Mouse (Mus musculus) liver, embryonic 14.5 days (tissue): ENCODE results near the gene Izumo1r. TPM values are rescaled to one million over a fixed set of nuclear protein-coding genes. Genes with fewer than 3 reads are reported as not detected.

Experiments
- ATAC-seq: fragments of 200-750 bp; cut with Nextera tagmentation; 2 replicates; pipeline ENCODE4 v1.8.0; 2017; ENCODE audit warnings: moderate number of reproducible peaks, mild to moderate bottlenecking, moderate library complexity; ENCODE audit not compliant: insufficient read depth
- DNase-seq, 3 experiments: peaks; one replicate each; pipeline ENCODE4 v3.0.0-alpha.2; 2012 to 2013; ENCODE audit warnings: low read depth in 3 of 3, low spot score in 3 of 3
- H3K27ac ChIP-seq: fragments of 300-500 bp; sonication (generic); 2 replicates; pipeline ENCODE4 v1.5.1; 2014; ENCODE audit warnings: moderate library complexity, mild to moderate bottlenecking, control low read depth, inconsistent platforms
- H3K27me3 ChIP-seq: fragments of 300-500 bp; sonication (generic); 2 replicates; pipeline ENCODE4 v1.6.1; 2014; ENCODE audit warnings: mild to moderate bottlenecking, low read length, moderate library complexity; ENCODE audit not compliant: control insufficient read depth, insufficient read depth
- H3K36me3 ChIP-seq: fragments of 300-500 bp; sonication (generic); replicated peaks from 2 replicates; pipeline ENCODE4 v1.6.1; 2014; ENCODE audit warnings: low read depth; ENCODE audit not compliant: control insufficient read depth, insufficient read depth
- H3K4me1 ChIP-seq, 2 experiments: fragments of 200-500 bp in 1 of 2; fragments of 300-500 bp in 1 of 2; sonication (generic) in 1 of 2; replicated peaks; 2 replicates each; pipeline ENCODE4 v1.6.1; 2012 to 2014; ENCODE audit warnings: antibody characterized with exemption in 1 of 2, inconsistent platforms in 1 of 2, low read length in 1 of 2; ENCODE audit not compliant: control insufficient read depth in 2 of 2, insufficient read depth in 2 of 2
- H3K4me2 ChIP-seq: fragments of 300-500 bp; sonication (generic); 2 replicates; pipeline ENCODE4 v1.6.1; 2014; ENCODE audit warnings: low read depth, mild to moderate bottlenecking, control low read depth, moderate library complexity
- H3K4me3 ChIP-seq, 2 experiments: fragments of 200-500 bp in 1 of 2; fragments of 300-500 bp in 1 of 2; sonication (generic) in 1 of 2; 2 replicates each; pipeline ENCODE4 v1.5.1; 2012 to 2014; ENCODE audit warnings: low read depth in 2 of 2, low read length in 2 of 2, mild to moderate bottlenecking in 2 of 2, control low read depth in 1 of 2, inconsistent platforms in 1 of 2, moderate library complexity in 1 of 2; ENCODE audit not compliant: insufficient read depth in 1 of 2
- H3K9ac ChIP-seq: fragments of 300-500 bp; sonication (generic); replicated peaks from 2 replicates; pipeline ENCODE4 v1.6.1; 2014; ENCODE audit warnings: mild to moderate bottlenecking, control low read depth, moderate library complexity
- H3K9me3 ChIP-seq: fragments of 300-500 bp; sonication (generic); 2 replicates; pipeline ENCODE4 v1.6.1; 2016; ENCODE audit warnings: low read length, mixed read lengths; ENCODE audit not compliant: control insufficient read depth
- CTCF ChIP-seq: IDR thresholded peaks from 2 replicates; pipeline ENCODE4 v1.5.1; 2016; ENCODE audit warnings: antibody characterized with exemption, low read depth, control low read depth
- EP300 ChIP-seq: IDR thresholded peaks from 2 replicates; pipeline ENCODE4 v1.6.1; 2016; ENCODE audit warnings: antibody characterized with exemption, low read depth
- WGBS: fragments of 180-500 bp; shearing (Covaris S2); extraction: QIAGEN DNeasy Blood & Tissue Kit; methylation state at CpG from one replicate; pipeline ENCODE4 v1.1.7; 2014; ENCODE audit not compliant: insufficient replicate concordance; 5-methylcytosine and 5-hydroxymethylcytosine counted together
- polyA plus RNA-seq, 2 experiments: library from polyadenylated mRNA; depleted of rRNA in 1 of 2; stranded (reverse) in 1 of 2; unstranded in 1 of 2; fragments of >200 nt; fragmentation: Nextera tagmentation in 1 of 2; extraction: Ambion mirVana in 1 of 2; gene quantifications; 2 replicates each; pipeline versions ENCODE4 v1.2.1 to v1.2.3; 2012 to 2014

Gene Izumo1r
- polyA plus RNA-seq, 2 experiments: not detected

DNA sequence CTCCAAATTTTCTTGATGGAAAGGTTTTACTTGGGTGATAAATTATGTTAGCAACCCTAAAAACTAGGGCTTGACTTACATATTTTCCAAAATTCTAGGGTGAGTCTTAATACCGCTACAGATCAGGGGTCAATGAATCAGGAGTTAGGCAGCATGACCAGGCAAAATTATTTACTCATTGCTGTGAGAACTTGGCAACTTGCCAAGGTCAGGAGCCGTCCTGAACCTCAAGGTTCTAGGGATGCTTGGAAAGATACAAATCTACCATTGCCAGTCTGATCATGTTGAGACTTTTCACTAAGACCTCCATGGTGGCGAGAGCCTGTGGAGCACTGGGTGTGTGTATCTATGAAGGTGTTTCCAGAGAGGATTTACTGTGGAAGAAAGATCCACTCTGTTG lies 32.2 kb downstream of the Izumo1r start:
- no peak overlapping the region for H3K27ac ChIP-seq
- DNase-seq (no peak), ATAC-seq (no peak)
- WGBS: 49% methylated on average over 3 of the region's 3 CpGs
- H3K4me3 ChIP-seq: no peak overlapping the region
- no peaks in the 10 kb centered on the region for H3K27me3 ChIP-seq
- H3K4me2 ChIP-seq: no peak overlapping the region
- TF ChIP-seq CTCF (no peak), EP300 (no peak)
- H3K4me1 ChIP-seq: no peaks in the 10 kb centered on the region
- H3K9me3 ChIP-seq: no peaks in the 10 kb centered on the region
- no peaks in the 10 kb centered on the region for H3K36me3 ChIP-seq
- no peak overlapping the region for H3K9ac ChIP-seq

DNA sequence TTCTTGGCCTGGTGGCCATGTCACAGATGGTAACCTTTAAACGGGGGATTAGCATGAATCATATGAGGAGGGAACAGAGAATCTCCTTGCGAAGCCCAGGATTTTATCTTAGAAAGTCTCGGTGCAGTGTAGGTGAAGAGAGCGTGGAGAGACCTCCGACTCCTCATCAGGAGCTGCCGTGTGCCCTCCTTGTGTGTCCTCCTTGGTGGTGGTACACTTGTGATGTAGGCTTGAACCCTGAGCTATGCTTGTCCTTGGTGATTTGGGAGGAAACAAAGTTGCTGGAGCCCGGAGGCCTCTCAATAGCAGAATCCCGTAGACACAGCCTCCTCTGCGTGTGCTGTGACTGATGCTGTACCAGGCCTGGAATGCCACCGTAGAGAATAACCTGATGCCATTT lies 32.9 kb downstream of the Izumo1r start:
- Histone ChIP-seq H3K4me3 (no peak overlapping the region), H3K9ac (no peak overlapping the region), H3K27ac (no peak overlapping the region), H3K36me3 (no peaks in the 10 kb centered on the region), H3K9me3 (no peaks in the 10 kb centered on the region), H3K4me2 (no peak overlapping the region), H3K27me3 (no peaks in the 10 kb centered on the region), H3K4me1 (no peaks in the 10 kb centered on the region)
- TF ChIP-seq CTCF (no peak), EP300 (no peak)
- DNase-seq (no peak), ATAC-seq (no peak)
- WGBS: 75% methylated on average over 10 of the region's 10 CpGs

DNA sequence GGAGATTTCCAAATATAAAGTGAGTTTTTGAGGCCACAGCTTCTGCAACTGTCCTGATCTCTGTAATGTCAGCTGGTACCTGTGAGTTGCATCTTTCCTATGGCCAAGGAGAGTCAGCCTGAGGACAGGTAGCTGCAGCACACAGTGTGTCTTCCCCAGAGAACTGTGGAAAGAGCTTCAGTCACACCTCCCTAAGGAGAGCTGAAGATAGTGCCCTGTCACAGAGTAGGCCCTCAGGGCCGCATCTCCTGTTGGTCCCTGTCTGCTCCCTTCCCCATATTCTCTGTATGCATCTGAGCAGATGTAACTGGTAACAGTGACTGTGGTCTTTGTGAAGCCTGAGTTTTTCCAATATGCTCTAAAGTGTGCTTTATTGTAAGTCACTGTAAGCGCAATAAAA lies 33.4 kb downstream of the Izumo1r start:
- Histone ChIP-seq H3K4me1 (no peaks in the 10 kb centered on the region), H3K9me3 (no peaks in the 10 kb centered on the region), H3K27ac (no peak overlapping the region), H3K4me3 (no peak overlapping the region), H3K4me2 (no peak overlapping the region), H3K27me3 (no peaks in the 10 kb centered on the region), H3K9ac (no peak overlapping the region), H3K36me3 (no peaks in the 10 kb centered on the region)
- no peak for DNase-seq
- ATAC-seq: no peak
- WGBS: 59% methylated on average over 2 of the region's 2 CpGs
- TF ChIP-seq EP300: no peak
- TF ChIP-seq CTCF: no peak

DNA sequence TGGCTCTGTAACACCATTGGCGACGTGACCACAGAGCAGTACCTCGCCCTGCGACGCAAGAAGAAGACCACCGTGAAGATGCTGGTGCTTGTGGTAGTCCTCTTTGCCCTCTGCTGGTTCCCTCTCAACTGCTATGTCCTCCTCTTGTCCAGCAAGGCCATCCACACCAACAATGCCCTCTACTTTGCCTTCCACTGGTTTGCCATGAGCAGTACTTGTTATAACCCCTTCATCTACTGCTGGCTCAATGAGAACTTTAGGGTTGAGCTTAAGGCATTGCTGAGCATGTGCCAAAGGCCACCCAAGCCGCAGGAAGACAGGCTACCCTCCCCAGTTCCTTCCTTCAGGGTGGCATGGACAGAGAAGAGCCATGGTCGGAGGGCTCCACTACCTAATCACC lies 35.4 kb downstream of the Izumo1r start:
- ATAC-seq (no peak), DNase-seq (no peak)
- Histone ChIP-seq H3K9me3 (no peaks in the 10 kb centered on the region), H3K27ac (no peak overlapping the region), H3K4me2 (no peak overlapping the region), H3K27me3 (no peaks in the 10 kb centered on the region), H3K4me1 (no peaks in the 10 kb centered on the region), H3K36me3 (no peaks in the 10 kb centered on the region), H3K9ac (no peak overlapping the region), H3K4me3 (no peak overlapping the region)
- WGBS: 66% methylated on average over 8 of the region's 8 CpGs
- TF ChIP-seq EP300 (no peak), CTCF (no peak)

DNA sequence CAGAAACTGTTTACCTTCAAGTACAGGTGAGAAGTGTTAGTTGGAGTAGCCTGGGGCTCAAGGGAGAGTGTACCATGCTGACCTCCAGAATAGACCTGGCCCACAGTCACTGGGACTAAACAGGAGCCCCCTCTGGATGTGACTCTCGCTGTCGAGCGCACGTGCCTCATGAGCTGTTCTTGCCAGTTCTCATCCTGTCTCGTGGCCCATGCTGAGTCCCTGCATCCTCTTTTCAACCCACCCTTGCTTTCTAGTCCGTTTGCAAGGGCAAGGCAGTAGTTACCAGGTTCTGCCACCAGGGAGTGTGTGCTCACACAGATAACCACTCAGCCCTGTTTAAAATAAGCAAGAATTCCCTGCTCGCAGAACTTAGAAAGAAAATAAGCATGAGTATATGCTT lies 36.8 kb downstream of the Izumo1r start:
- Histone ChIP-seq H3K9me3 (no peaks in the 10 kb centered on the region), H3K4me1 (no peaks in the 10 kb centered on the region), H3K27ac (no peak overlapping the region), H3K27me3 (peaks cover 5% of the 10 kb centered on the region), H3K9ac (no peak overlapping the region), H3K4me3 (no peak overlapping the region), H3K36me3 (no peaks in the 10 kb centered on the region), H3K4me2 (no peak overlapping the region)
- TF ChIP-seq CTCF (peak; percentile 68), EP300 (no peak)
- DNase-seq (peak in 1 of 3 experiments; percentile 15), ATAC-seq (no peak)
- WGBS: 18% methylated on average over 7 of the region's 7 CpGs

DNA sequence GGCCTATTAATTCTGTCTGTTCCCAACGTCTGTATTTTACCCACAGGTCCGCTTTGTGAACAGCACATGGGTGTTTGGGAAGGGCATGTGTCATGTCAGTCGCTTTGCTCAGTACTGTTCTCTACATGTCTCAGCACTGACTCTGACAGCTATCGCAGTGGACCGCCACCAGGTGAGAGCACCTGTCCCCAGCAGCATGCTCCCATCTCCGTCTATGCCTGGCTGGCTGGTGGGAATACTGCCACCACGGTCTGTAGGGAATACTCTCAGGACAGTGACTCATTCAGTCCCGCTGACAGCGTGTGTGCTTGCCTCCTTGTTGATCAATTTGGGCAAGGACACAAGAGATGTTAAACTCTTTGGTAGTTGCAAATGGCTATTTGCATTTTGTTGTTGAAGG lies 39.0 kb downstream of the Izumo1r start:
- Histone ChIP-seq H3K9ac (no peak overlapping the region), H3K27me3 (peaks cover 22% of the 10 kb centered on the region), H3K4me3 (no peak overlapping the region), H3K4me2 (no peak overlapping the region), H3K27ac (no peak overlapping the region), H3K36me3 (no peaks in the 10 kb centered on the region), H3K9me3 (no peaks in the 10 kb centered on the region), H3K4me1 (no peaks in the 10 kb centered on the region)
- ATAC-seq (no peak), DNase-seq (no peak)
- TF ChIP-seq CTCF (no peak), EP300 (no peak)
- WGBS: 65% methylated on average over 9 of the region's 9 CpGs
